Mouse (Mus musculus) adrenal gland, postnatal 25 days (tissue): ENCODE results near the gene Afap1. TPM values are rescaled to one million over a fixed set of nuclear protein-coding genes. Genes with fewer than 3 reads are reported as not detected.

ENCODE experiments used
- DNase-seq: peaks from one replicate; pipeline ENCODE4 v3.0.0; 2021; ENCODE audit warnings: mixed read lengths
- total RNA-seq: library from RNA; stranded (reverse); gene quantifications from 2 replicates; pipeline ENCODE4 v1.2.3, GENCODE M21; 2021

Afap1 gene
- total RNA-seq, 1 experiment from 2014 or later: 22.6 TPM

DNA sequence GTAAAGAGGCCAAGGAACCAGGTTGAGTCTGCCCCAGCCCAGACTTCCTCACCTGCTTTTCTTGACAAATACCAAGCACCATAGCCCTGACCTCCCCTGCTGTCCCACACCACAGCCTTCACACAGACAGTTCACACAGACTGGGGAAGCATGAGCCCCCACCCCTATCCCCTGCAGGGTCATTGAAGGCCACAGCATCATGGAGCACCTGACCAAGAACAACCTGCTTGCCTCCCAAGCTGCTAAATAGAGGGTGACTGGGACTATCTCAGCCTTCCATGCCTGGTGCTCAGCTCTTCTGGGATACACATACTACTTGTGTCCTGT lies 148.1 kb downstream of the Afap1 start:
- no peak for DNase-seq

DNA sequence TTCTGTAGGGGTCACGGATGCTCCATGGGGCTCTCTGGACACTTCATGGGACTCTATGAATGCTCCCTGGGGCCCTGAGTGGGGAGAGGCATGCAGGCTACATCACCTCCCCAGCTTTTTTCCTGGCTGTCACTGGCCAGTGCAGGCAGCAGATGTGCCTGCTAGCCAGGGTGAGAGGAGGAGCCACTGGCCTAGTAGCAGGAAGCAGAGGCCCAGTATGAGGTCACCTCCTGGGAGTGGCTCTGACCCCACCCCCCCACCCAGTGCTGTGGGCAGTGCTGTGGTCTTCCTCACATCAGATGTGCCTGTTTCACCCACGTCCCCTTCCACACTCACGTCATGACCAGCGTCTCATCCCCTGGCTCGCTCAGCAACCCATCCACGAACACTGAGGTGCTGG lies 148.6 kb downstream of the Afap1 start:
- no peak for DNase-seq

DNA sequence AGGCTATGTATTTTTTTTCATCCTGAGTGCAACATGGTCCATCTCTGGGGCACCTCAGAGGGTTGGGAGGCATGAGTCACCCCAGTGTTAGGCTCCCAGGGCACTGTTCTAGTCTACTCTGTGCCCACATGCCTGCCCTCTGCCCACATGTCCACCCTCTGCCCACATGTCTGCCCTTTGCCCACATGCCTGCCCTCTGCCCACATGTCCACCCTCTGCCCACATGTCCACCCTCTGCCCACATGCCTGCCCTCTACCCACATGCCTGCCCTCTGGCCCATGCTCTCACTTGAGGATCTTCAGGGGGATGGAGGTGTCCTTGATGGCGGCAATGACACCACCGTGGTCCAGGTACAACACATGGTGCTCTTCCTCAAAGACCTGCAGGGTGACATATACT lies 150.0 kb downstream of the Afap1 start:
- DNase-seq: no peak

Other genes with a start within 250 kb of the Afap1 start
- gene Htra3, start 213.5 kb upstream of the Afap1 start, total RNA-seq: 35.5 and 44.3 TPM in 2 replicates
- gene Sh3tc1, start 153.3 kb upstream of the Afap1 start, total RNA-seq: 10.6 and 13.9 TPM in 2 replicates
- 6.0 and 7.8 TPM in 2 replicates for gene Ablim2, start 135.4 kb upstream of the Afap1 start, total RNA-seq